Mouse (Mus musculus): ENCODE measurements at regions not wholly inside any gene's neighbourhood (a gene's known extent, or its start where the extent isn't known, plus 50 kb on each side); places are given as distances from the start of the nearest gene placed in this dataset.

GRCm38 (mm10) chr4:131496900-131497299, 341.2 kb downstream of the Ptpru start:
- H3K9ac ChIP-seq (ENCODE audit: low read length): no peak overlapping the region
- no peak overlapping the region for H3K4me2 ChIP-seq (ENCODE audit: low read depth, low read length, severe bottlenecking)
- no peaks in the 10 kb centered on the region for H3K9me3 ChIP-seq (ENCODE audit: control insufficient read depth, low read length)
- ATAC-seq (replicated peaks; ENCODE audit: low FRiP score): no peak
- peaks cover 2% of the 10 kb centered on the region; the same call in 1 of the 2 replicates for H3K4me1 ChIP-seq (replicated peaks; ENCODE audit: control insufficient read depth, insufficient read depth, low read length)
- H3K27ac ChIP-seq (ENCODE audit: low read depth, low read length): no peak overlapping the region
- H3K4me3 ChIP-seq (ENCODE audit: low read depth, low read length): no peak overlapping the region
- WGBS: 61% methylated on average over 5 of the region's 5 CpGs
- H3K36me3 ChIP-seq (ENCODE audit: control insufficient read depth, insufficient read depth, low read length): no peaks in the 10 kb centered on the region
- no peak for DNase-seq (ENCODE audit: low spot score)
- H3K27me3 ChIP-seq (ENCODE audit: control insufficient read depth, insufficient read depth, low read length): no peaks in the 10 kb centered on the region

- Histone ChIP-seq H3K27ac (ENCODE audit: low read depth, low read length) (no peak overlapping the region), H3K9me3 (ENCODE audit: control insufficient read depth, low read length) (no peaks in the 10 kb centered on the region), H3K4me3 (ENCODE audit: low read depth, low read length) (no peak overlapping the region), H3K9ac (ENCODE audit: low read length) (no peak overlapping the region), H3K4me2 (ENCODE audit: low read depth, low read length, severe bottlenecking) (no peak overlapping the region), H3K4me1 (replicated peaks; ENCODE audit: control insufficient read depth, insufficient read depth, low read length) (no peaks in the 10 kb centered on the region), H3K36me3 (ENCODE audit: control insufficient read depth, insufficient read depth, low read length) (no peaks in the 10 kb centered on the region), H3K27me3 (ENCODE audit: control insufficient read depth, insufficient read depth, low read length) (no peaks in the 10 kb centered on the region)
- DNase-seq (ENCODE audit: low spot score) (no peak), ATAC-seq (replicated peaks; ENCODE audit: low FRiP score) (no peak)
- WGBS: 89% methylated on average over 10 of the region's 10 CpGs
These were observed 337.0 kb downstream of the Ptpru start for GRCm38 (mm10) chr4:131500928-131501650.

GRCm38 (mm10) chr4:131508154-131508553, 329.9 kb downstream of the Ptpru start:
- WGBS: 82% methylated on average over 7 of the region's 7 CpGs
- ATAC-seq (replicated peaks; ENCODE audit: low FRiP score) (no peak), DNase-seq (ENCODE audit: low spot score) (no peak)
- Histone ChIP-seq H3K36me3 (ENCODE audit: control insufficient read depth, insufficient read depth, low read length) (no peaks in the 10 kb centered on the region), H3K4me3 (ENCODE audit: low read depth, low read length) (no peak overlapping the region), H3K27ac (ENCODE audit: low read depth, low read length) (no peak overlapping the region), H3K9ac (ENCODE audit: low read length) (no peak overlapping the region), H3K27me3 (ENCODE audit: control insufficient read depth, insufficient read depth, low read length) (no peaks in the 10 kb centered on the region), H3K4me1 (replicated peaks; ENCODE audit: control insufficient read depth, insufficient read depth, low read length) (0 out of 2 replicates have a peak, but pooled peaks cover 5% of the 10 kb centered on the region), H3K4me2 (ENCODE audit: low read depth, low read length, severe bottlenecking) (no peak overlapping the region), H3K9me3 (ENCODE audit: control insufficient read depth, low read length) (no peaks in the 10 kb centered on the region)

- no peak overlapping the region for H3K4me3 ChIP-seq (ENCODE audit: low read depth, low read length)
- H3K4me1 ChIP-seq (replicated peaks; ENCODE audit: control insufficient read depth, insufficient read depth, low read length): 0 out of 2 replicates have a peak, but pooled peaks cover 2% of the 10 kb centered on the region
- no peaks in the 10 kb centered on the region for H3K27me3 ChIP-seq (ENCODE audit: control insufficient read depth, insufficient read depth, low read length)
- no peak overlapping the region for H3K9ac ChIP-seq (ENCODE audit: low read length)
- H3K36me3 ChIP-seq (ENCODE audit: control insufficient read depth, insufficient read depth, low read length): no peaks in the 10 kb centered on the region
- H3K27ac ChIP-seq (ENCODE audit: low read depth, low read length): no peak overlapping the region
- no peak overlapping the region for H3K4me2 ChIP-seq (ENCODE audit: low read depth, low read length, severe bottlenecking)
- DNase-seq (ENCODE audit: low spot score): no peak
- no peak for ATAC-seq (replicated peaks; ENCODE audit: low FRiP score)
- no peaks in the 10 kb centered on the region for H3K9me3 ChIP-seq (ENCODE audit: control insufficient read depth, low read length)
- 89% methylated on average over 3 of the region's 3 CpGs for WGBS
These were observed 326.5 kb downstream of the Ptpru start for GRCm38 (mm10) chr4:131511586-131511985.

- Histone ChIP-seq H3K27me3 (ENCODE audit: control insufficient read depth, insufficient read depth, low read length) (no peaks in the 10 kb centered on the region), H3K9me3 (ENCODE audit: control insufficient read depth, low read length) (no peaks in the 10 kb centered on the region), H3K27ac (ENCODE audit: low read depth, low read length) (no peak overlapping the region), H3K4me1 (replicated peaks; ENCODE audit: control insufficient read depth, insufficient read depth, low read length) (no peaks in the 10 kb centered on the region), H3K4me2 (ENCODE audit: low read depth, low read length, severe bottlenecking) (no peak overlapping the region), H3K36me3 (ENCODE audit: control insufficient read depth, insufficient read depth, low read length) (no peaks in the 10 kb centered on the region), H3K9ac (ENCODE audit: low read length) (no peak overlapping the region), H3K4me3 (ENCODE audit: low read depth, low read length) (no peak overlapping the region)
- DNase-seq (ENCODE audit: low spot score): no peak
- ATAC-seq (replicated peaks; ENCODE audit: low FRiP score): no peak
- WGBS: 78% methylated on average over 7 of the region's 7 CpGs
These were observed 325.3 kb downstream of the Ptpru start for GRCm38 (mm10) chr4:131512768-131513167.

GRCm38 (mm10) chr4:131520636-131521306, 317.3 kb downstream of the Ptpru start:
- Histone ChIP-seq H3K4me2 (ENCODE audit: low read depth, low read length, severe bottlenecking) (no peak overlapping the region), H3K9me3 (ENCODE audit: control insufficient read depth, low read length) (no peaks in the 10 kb centered on the region), H3K27me3 (ENCODE audit: control insufficient read depth, insufficient read depth, low read length) (no peaks in the 10 kb centered on the region), H3K27ac (ENCODE audit: low read depth, low read length) (no peak overlapping the region), H3K36me3 (ENCODE audit: control insufficient read depth, insufficient read depth, low read length) (no peaks in the 10 kb centered on the region), H3K9ac (ENCODE audit: low read length) (no peak overlapping the region), H3K4me1 (replicated peaks; ENCODE audit: control insufficient read depth, insufficient read depth, low read length) (no peaks in the 10 kb centered on the region), H3K4me3 (ENCODE audit: low read depth, low read length) (no peak overlapping the region)
- DNase-seq (ENCODE audit: low spot score): no peak
- ATAC-seq (replicated peaks; ENCODE audit: low FRiP score): no peak
- WGBS: 84% methylated on average over 10 of the region's 10 CpGs

GRCm38 (mm10) chr4:131521307-131521651, 316.8 kb downstream of the Ptpru start:
- DNase-seq (ENCODE audit: low spot score) (no peak), ATAC-seq (replicated peaks; ENCODE audit: low FRiP score) (no peak)
- Histone ChIP-seq H3K36me3 (ENCODE audit: control insufficient read depth, insufficient read depth, low read length) (no peaks in the 10 kb centered on the region), H3K27ac (ENCODE audit: low read depth, low read length) (no peak overlapping the region), H3K9me3 (ENCODE audit: control insufficient read depth, low read length) (no peaks in the 10 kb centered on the region), H3K9ac (ENCODE audit: low read length) (no peak overlapping the region), H3K4me1 (replicated peaks; ENCODE audit: control insufficient read depth, insufficient read depth, low read length) (no peaks in the 10 kb centered on the region), H3K27me3 (ENCODE audit: control insufficient read depth, insufficient read depth, low read length) (no peaks in the 10 kb centered on the region), H3K4me2 (ENCODE audit: low read depth, low read length, severe bottlenecking) (no peak overlapping the region), H3K4me3 (ENCODE audit: low read depth, low read length) (no peak overlapping the region)
- 82% methylated on average over 8 of the region's 8 CpGs for WGBS

GRCm38 (mm10) chr4:131525236-131525635, 312.9 kb downstream of the Ptpru start:
- ATAC-seq (replicated peaks; ENCODE audit: low FRiP score) (no peak), DNase-seq (ENCODE audit: low spot score) (no peak)
- Histone ChIP-seq H3K4me3 (ENCODE audit: low read depth, low read length) (no peak overlapping the region), H3K9me3 (ENCODE audit: control insufficient read depth, low read length) (no peaks in the 10 kb centered on the region), H3K36me3 (ENCODE audit: control insufficient read depth, insufficient read depth, low read length) (no peaks in the 10 kb centered on the region), H3K9ac (ENCODE audit: low read length) (no peak overlapping the region), H3K4me2 (ENCODE audit: low read depth, low read length, severe bottlenecking) (no peak overlapping the region), H3K27ac (ENCODE audit: low read depth, low read length) (no peak overlapping the region), H3K4me1 (replicated peaks; ENCODE audit: control insufficient read depth, insufficient read depth, low read length) (no peaks in the 10 kb centered on the region), H3K27me3 (ENCODE audit: control insufficient read depth, insufficient read depth, low read length) (no peaks in the 10 kb centered on the region)
- 83% methylated on average over 3 of the region's 3 CpGs for WGBS

- H3K4me1 ChIP-seq (replicated peaks; ENCODE audit: control insufficient read depth, insufficient read depth, low read length): no peaks in the 10 kb centered on the region
- H3K27ac ChIP-seq (ENCODE audit: low read depth, low read length): no peak overlapping the region
- no peaks in the 10 kb centered on the region for H3K9me3 ChIP-seq (ENCODE audit: control insufficient read depth, low read length)
- H3K9ac ChIP-seq (ENCODE audit: low read length): no peak overlapping the region
- ATAC-seq (replicated peaks; ENCODE audit: low FRiP score) (no peak), DNase-seq (ENCODE audit: low spot score) (no peak)
- 74% methylated on average over 5 of the region's 5 CpGs for WGBS
- no peak overlapping the region for H3K4me2 ChIP-seq (ENCODE audit: low read depth, low read length, severe bottlenecking)
- H3K27me3 ChIP-seq (ENCODE audit: control insufficient read depth, insufficient read depth, low read length): no peaks in the 10 kb centered on the region
- H3K4me3 ChIP-seq (ENCODE audit: low read depth, low read length): no peak overlapping the region
- no peaks in the 10 kb centered on the region for H3K36me3 ChIP-seq (ENCODE audit: control insufficient read depth, insufficient read depth, low read length)
These were observed 307.6 kb downstream of the Ptpru start for GRCm38 (mm10) chr4:131530491-131530890.

Data from forebrain, embryonic 11.5 days (tissue).